Mouse (Mus musculus): ENCODE data around the gene Vti1a.

Gene Vti1a

GRCm38 (mm10) chr19:55461963-55462362 lies 145.9 kb downstream of the Vti1a start:
- DNase-seq (ENCODE audit: low spot score): no peak

GRCm38 (mm10) chr19:55463670-55464069 lies 147.6 kb downstream of the Vti1a start:
- no peak for DNase-seq (ENCODE audit: low spot score)

GRCm38 (mm10) chr19:55469301-55470051 lies 153.4 kb downstream of the Vti1a start:
- no peak for DNase-seq (ENCODE audit: low spot score)

- DNase-seq (ENCODE audit: low spot score): no peak
Observed at GRCm38 (mm10) chr19:55472582-55472981, 156.5 kb downstream of the Vti1a start.

- DNase-seq (ENCODE audit: low spot score): no peak
Observed at GRCm38 (mm10) chr19:55474225-55474624, 158.1 kb downstream of the Vti1a start.

GRCm38 (mm10) chr19:55480526-55480925 lies 164.4 kb downstream of the Vti1a start:
- no peak for DNase-seq (ENCODE audit: low spot score)

- no peak for DNase-seq (ENCODE audit: low spot score)
Observed at GRCm38 (mm10) chr19:55481308-55481707, 165.2 kb downstream of the Vti1a start.

- no peak for DNase-seq (ENCODE audit: low spot score)
Observed at GRCm38 (mm10) chr19:55483526-55483925, 167.4 kb downstream of the Vti1a start.

GRCm38 (mm10) chr19:55484559-55484958 lies 168.5 kb downstream of the Vti1a start:
- DNase-seq (ENCODE audit: low spot score): no peak

GRCm38 (mm10) chr19:55486473-55486872 lies 170.4 kb downstream of the Vti1a start:
- no peak for DNase-seq (ENCODE audit: low spot score)

GRCm38 (mm10) chr19:55491126-55492076 lies 175.3 kb downstream of the Vti1a start:
- no peak for DNase-seq (ENCODE audit: low spot score)

GRCm38 (mm10) chr19:55496333-55496732 lies 180.2 kb downstream of the Vti1a start:
- no peak for DNase-seq (ENCODE audit: low spot score)

GRCm38 (mm10) chr19:55499179-55499863 lies 183.2 kb downstream of the Vti1a start:
- DNase-seq (ENCODE audit: low spot score): no peak

GRCm38 (mm10) chr19:55501985-55502384 lies 185.9 kb downstream of the Vti1a start:
- no peak for DNase-seq (ENCODE audit: low spot score)

GRCm38 (mm10) chr19:55503771-55504170 lies 187.7 kb downstream of the Vti1a start:
- no peak for DNase-seq (ENCODE audit: low spot score)

- DNase-seq (ENCODE audit: low spot score): no peak
Observed at GRCm38 (mm10) chr19:55507748-55508147, 191.7 kb downstream of the Vti1a start.

- DNase-seq (ENCODE audit: low spot score): no peak
Observed at GRCm38 (mm10) chr19:55508239-55508638, 192.1 kb downstream of the Vti1a start.

- no peak for DNase-seq (ENCODE audit: low spot score)
Observed at GRCm38 (mm10) chr19:55508965-55509364, 192.9 kb downstream of the Vti1a start.

GRCm38 (mm10) chr19:55509618-55510017 lies 193.5 kb downstream of the Vti1a start:
- no peak for DNase-seq (ENCODE audit: low spot score)

- DNase-seq (ENCODE audit: low spot score): no peak
Observed at GRCm38 (mm10) chr19:55513941-55514340, 197.8 kb downstream of the Vti1a start.

GRCm38 (mm10) chr19:55520236-55520635 lies 204.1 kb downstream of the Vti1a start:
- no peak for DNase-seq (ENCODE audit: low spot score)

GRCm38 (mm10) chr19:55523340-55523739 lies 207.2 kb downstream of the Vti1a start:
- no peak for DNase-seq (ENCODE audit: low spot score)

Measured in urinary bladder, postnatal 10 days (tissue).